Mouse (Mus musculus): ENCODE measurements around the gene Dscam.

- TF ChIP-seq CTCF (IDR thresholded peaks at IDR 0.05; ENCODE audit: extremely low read depth, insufficient read depth, insufficient read length, insufficient replicate concordance) (no peak), POLR2A (IDR thresholded peaks at IDR 0.05; ENCODE audit: low read depth, low read length) (no peak)
Measured at GRCm38 (mm10) chr16:96720666-96721065, 449.9 kb downstream of the Dscam start.
